In genomic region chr8:72296561-72296960, GRCm38 (mm10) we compare ENCODE assay signal across 18 mouse cellular contexts. TPM values are rescaled to one million over a fixed set of nuclear protein-coding genes. Genes with fewer than 3 reads are reported as not detected.
A peak's percentile ranks its signal among the peaks of the same experiment; 100 is the strongest.
DNase-seq lines count a peak whose midpoint lies in the region; ATAC-seq and TF ChIP-seq lines count a peak whose summit lies in the region.
"Had no signal": no experiment of that assay in that cellular context is flagged by ENCODE, and none has a peak within 500 bp of the region (broad histone marks: within the 10 kb centered on the region; RNA-seq: fewer than 3 reads in every experiment).

No protein-coding gene starts in this region.

- peak overlapping the region; percentile 96 for H3K27ac ChIP-seq in heart, embryonic 13.5 days (replicated peaks)
- H3K27ac ChIP-seq in layer of hippocampus, adult 2 months: peak overlapping the region; percentile 6; the same call in 1 of the 2 replicates
- H3K27ac ChIP-seq in spleen, adult 2 months (ENCODE audit: insufficient read depth, low read length): peak overlapping the region; percentile 32; the same call in 1 of the 2 replicates
- H3K27ac ChIP-seq: hindbrain, embryonic 12.5 days; liver, embryonic 14.5 days; midbrain, embryonic 12.5 days had no signal

- H3K36me3 ChIP-seq in heart, embryonic 13.5 days: no peaks in the 10 kb centered on the region
- no peaks in the 10 kb centered on the region for H3K36me3 ChIP-seq in spleen, adult 2 months (ENCODE audit: control insufficient read depth, insufficient read depth, low read length)
- H3K36me3 ChIP-seq: embryonic facial prominence, embryonic 12.5 days; hindbrain, embryonic 12.5 days; midbrain, embryonic 12.5 days; neural tube, embryonic 15.5 days had no signal

- no peaks in the 10 kb centered on the region for H3K27me3 ChIP-seq in heart, embryonic 13.5 days (replicated peaks)
- H3K27me3 ChIP-seq in spleen, adult 2 months (ENCODE audit: control insufficient read depth, insufficient read depth, low read length): no peaks in the 10 kb centered on the region
- H3K27me3 ChIP-seq: embryonic facial prominence, embryonic 12.5 days; hindbrain, embryonic 12.5 days; midbrain, embryonic 12.5 days; neural tube, embryonic 15.5 days had no signal

- no peak for TF ChIP-seq POLR2A in spleen, adult 2 months (IDR thresholded peaks at IDR 0.05; ENCODE audit: low read depth, low read length)

- H3K4me1 ChIP-seq in heart, embryonic 13.5 days: peaks cover 31% of the 10 kb centered on the region
- peaks cover 9% of the 10 kb centered on the region for H3K4me1 ChIP-seq in spleen, adult 2 months (ENCODE audit: control insufficient read depth, insufficient read depth, insufficient read length)
- H3K4me1 ChIP-seq: embryonic facial prominence, embryonic 12.5 days; midbrain, embryonic 12.5 days had no signal

- no peak for TF ChIP-seq CTCF in layer of hippocampus, adult 2 months (conservative IDR thresholded peaks at IDR 0.05)
- TF ChIP-seq CTCF in spleen, adult 2 months (IDR thresholded peaks at IDR 0.05; ENCODE audit: extremely low read depth, insufficient read depth, insufficient read length, insufficient replicate concordance): no peak

- peak; percentile 53 for DNase-seq in adrenal gland, postnatal 14 days
- no peak for DNase-seq in adrenal gland, postnatal 10 days
- no peak for DNase-seq in heart, adult 8-10 months (ENCODE audit: low spot score)
- DNase-seq in layer of hippocampus, adult 2 months (ENCODE audit: low spot score in 2 of 2): no peak
- no peak for DNase-seq in layer of hippocampus, postnatal 10 days (ENCODE audit: low spot score in 2 of 2)
- no peak for DNase-seq in spleen, adult 2 months (ENCODE audit: low read depth in 1 of 2, low spot score in 2 of 2)
- DNase-seq in spleen, adult 12 weeks (ENCODE audit: low spot score): no peak
- DNase-seq: forebrain, postnatal 0 days; kidney, postnatal 10 days; lung, postnatal 10 days; thymus, adult 2 months; thymus, postnatal 4 days had no signal

- no peak overlapping the region for H3K4me3 ChIP-seq in heart, embryonic 13.5 days
- H3K4me3 ChIP-seq in layer of hippocampus, adult 2 months: no peak overlapping the region
- H3K4me3 ChIP-seq in spleen, adult 2 months (ENCODE audit: extremely low read depth, insufficient read depth, insufficient read length): no peak overlapping the region
- H3K4me3 ChIP-seq: embryonic facial prominence, embryonic 12.5 days; hindbrain, embryonic 12.5 days; midbrain, embryonic 12.5 days; neural tube, embryonic 15.5 days had no signal

- ATAC-seq in heart, embryonic 13.5 days (ENCODE audit: extremely low read depth, insufficient number of reproducible peaks, low FRiP score, low TSS enrichment): no peak

- no peak overlapping the region for H3K9ac ChIP-seq in heart, embryonic 13.5 days
- H3K9ac ChIP-seq: embryonic facial prominence, embryonic 12.5 days; hindbrain, embryonic 12.5 days; liver, embryonic 14.5 days; midbrain, embryonic 12.5 days; neural tube, embryonic 15.5 days had no signal

- H3K4me2 ChIP-seq in heart, embryonic 13.5 days: no peak overlapping the region
- H3K4me2 ChIP-seq: embryonic facial prominence, embryonic 12.5 days; hindbrain, embryonic 12.5 days; midbrain, embryonic 12.5 days had no signal

- 80% methylated on average over 8 of the region's 8 CpGs for WGBS in heart, embryonic 13.5 days
- WGBS in spleen, adult 2 months: 92% methylated on average over 8 of the region's 8 CpGs

- no peaks in the 10 kb centered on the region for H3K9me3 ChIP-seq in heart, embryonic 13.5 days
- H3K9me3 ChIP-seq: embryonic facial prominence, embryonic 12.5 days; hindbrain, embryonic 12.5 days; midbrain, embryonic 12.5 days; neural tube, embryonic 15.5 days had no signal

RNA-seq across cellular contexts. Expression of gene Gm10282, which starts 8.5 kb away (rescaled TPM):
- 16.0 and 16.8 TPM in 2 replicates for total RNA-seq in adrenal gland, postnatal 14 days (2021)
- total RNA-seq in adrenal gland, postnatal 10 days (2021): 10 to 100 TPM; 18.5 to 18.7 TPM
- polyA plus RNA-seq in heart, embryonic 13.5 days (2015; fragmentation: Nextera tagmentation; extraction: Ambion mirVana): 15.9 and 19.4 TPM in 2 replicates
- 1 to 10 TPM; 5.4 to 8.3 (median 7.5) TPM for total RNA-seq in heart, adult 8-10 months (2022)
- 1 to 10 TPM; 6.7 to 7.9 TPM for total RNA-seq in layer of hippocampus, adult 2 months (2021)
- 10 to 100 TPM; 10.9 to 15.9 TPM for total RNA-seq in layer of hippocampus, postnatal 10 days (2021)
- 1.4 and 1.7 TPM in 2 replicates for polyA plus RNA-seq in spleen, adult 2 months (2012; rRNA removed)

RNA-seq across cellular contexts. Expression of gene Klf2, which starts 22.3 kb away (rescaled TPM):
- 73.8 and 95.6 TPM in 2 replicates for total RNA-seq in adrenal gland, postnatal 14 days (2021)
- total RNA-seq in adrenal gland, postnatal 10 days (2021): 10 to 100 TPM; 48.0 to 99.9 TPM
- polyA plus RNA-seq in heart, embryonic 13.5 days (2015; fragmentation: Nextera tagmentation; extraction: Ambion mirVana): 14.2 and 15.1 TPM in 2 replicates
- 10 to 100 TPM; 40.3 to 74.6 (median 52.7) TPM for total RNA-seq in heart, adult 8-10 months (2022)
- total RNA-seq in layer of hippocampus, adult 2 months (2021): 10 to 100 TPM in 1 of 2 experiments, 1 to 10 TPM in 1; 9.1 to 17.4 TPM
- 10 to 100 TPM; 19.5 to 21.4 TPM for total RNA-seq in layer of hippocampus, postnatal 10 days (2021)
- polyA plus RNA-seq in spleen, adult 2 months (2012; rRNA removed): 219 and 378 TPM in 2 replicates

RNA-seq across cellular contexts. Expression of gene Ap1m1, which starts 56.7 kb away (rescaled TPM):
- 68.1 and 79.4 TPM in 2 replicates for total RNA-seq in adrenal gland, postnatal 14 days (2021)
- 10 to 100 TPM; 66.8 to 81.0 TPM for total RNA-seq in adrenal gland, postnatal 10 days (2021)
- polyA plus RNA-seq in heart, embryonic 13.5 days (2015; fragmentation: Nextera tagmentation; extraction: Ambion mirVana): 107 and 116 TPM in 2 replicates
- total RNA-seq in heart, adult 8-10 months (2022): 10 to 100 TPM; 42.0 to 48.4 (median 43.4) TPM
- 10 to 100 TPM; 93.4 to 95.1 TPM for total RNA-seq in layer of hippocampus, adult 2 months (2021)
- total RNA-seq in layer of hippocampus, postnatal 10 days (2021): 100 to 1,000 TPM; 108 to 109 TPM
- polyA plus RNA-seq in spleen, adult 2 months (2012; rRNA removed): 97.4 and 105 TPM in 2 replicates

Comparison
In these comparisons a context has a peak if more than half of its experiments do, and no peak if none do; other contexts are left out.
1. H3K27ac ChIP-seq: peak in every context shown above with its lines; median percentile 96 in heart, embryonic 13.5 days; 32 in spleen, adult 2 months; 6 in layer of hippocampus, adult 2 months.